Mouse (Mus musculus) lung, embryonic 15.5 days (tissue): ENCODE data around the gene Zdhhc9. TPM values are rescaled to one million over a fixed set of nuclear protein-coding genes. Genes with fewer than 3 reads are reported as not detected.
A peak's percentile ranks its signal among the peaks of the same experiment; 100 is the strongest.

Experiments used
- ATAC-seq: fragments of 200-750 bp; cut with Nextera tagmentation; 2 replicates; pipeline ENCODE4 v1.8.0; 2017; ENCODE audit warnings: moderate number of reproducible peaks, borderline replicate concordance; ENCODE audit not compliant: low FRiP score, low TSS enrichment; ENCODE audit errors: extremely low read depth
- H3K27ac ChIP-seq: fragments of 300-500 bp; sonication (generic); 2 replicates; pipeline ENCODE4 v1.5.1; 2015; ENCODE audit warnings: moderate library complexity, mild to moderate bottlenecking, inconsistent platforms
- H3K27me3 ChIP-seq: fragments of 300-500 bp; sonication (generic); 2 replicates; pipeline ENCODE4 v1.6.1; 2015; ENCODE audit warnings: inconsistent platforms
- H3K36me3 ChIP-seq: fragments of 300-500 bp; sonication (generic); 2 replicates; pipeline ENCODE4 v1.6.1; 2015; ENCODE audit warnings: inconsistent platforms
- H3K4me1 ChIP-seq: fragments of 300-500 bp; sonication (generic); 2 replicates; pipeline ENCODE4 v1.6.1; 2015; ENCODE audit warnings: inconsistent platforms
- H3K4me2 ChIP-seq: fragments of 300-500 bp; sonication (generic); 2 replicates; pipeline ENCODE4 v1.6.1; 2015; ENCODE audit warnings: inconsistent platforms, mild to moderate bottlenecking, moderate library complexity
- H3K4me3 ChIP-seq: fragments of 300-500 bp; sonication (generic); 2 replicates; pipeline ENCODE4 v1.5.1; 2015; ENCODE audit warnings: mild to moderate bottlenecking, inconsistent platforms
- H3K9ac ChIP-seq: fragments of 300-500 bp; sonication (generic); 2 replicates; pipeline ENCODE4 v1.6.1; 2015; ENCODE audit warnings: inconsistent platforms
- H3K9me3 ChIP-seq: fragments of 300-500 bp; sonication (generic); 2 replicates; pipeline ENCODE4 v1.6.1; 2016; ENCODE audit warnings: inconsistent platforms
- WGBS: fragments of 180-500 bp; shearing (Covaris S2); methylation state at CpG from one replicate; pipeline ENCODE4 v1.1.7; 2015; 5-methylcytosine and 5-hydroxymethylcytosine counted together
- polyA plus RNA-seq: library from polyadenylated mRNA; unstranded; fragments of >200 nt; fragmentation: Nextera tagmentation; extraction: Ambion mirVana; gene quantifications from 2 replicates; pipeline ENCODE4 v1.2.1, GENCODE M21; 2015

Gene Zdhhc9
- polyA plus RNA-seq, 1 experiment from 2014 or later: 4.5 TPM

- no peak overlapping the region for H3K4me2 ChIP-seq
These were observed 5.7 kb downstream of the Zdhhc9 start for GRCm38 (mm10) chrX:48202995-48203394.

DNA sequence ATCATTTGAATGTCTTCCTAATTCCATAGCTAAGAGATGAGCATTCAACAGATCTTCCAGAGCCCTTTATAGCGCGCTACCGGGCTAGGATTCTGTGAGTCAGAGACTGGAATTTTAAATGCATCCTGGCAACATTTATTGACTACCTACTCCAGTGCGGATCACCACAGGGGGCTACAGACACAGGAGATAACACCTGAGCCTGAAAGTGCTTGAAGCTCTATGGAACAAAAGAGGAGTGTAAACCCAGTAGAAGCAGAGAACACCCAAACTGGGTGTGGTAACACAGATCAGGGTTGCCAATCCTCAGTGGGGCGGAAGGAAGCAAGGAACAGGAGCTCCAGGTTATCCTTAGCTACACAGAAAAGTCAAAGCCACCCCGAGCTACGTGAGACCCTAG lies 6.2 kb downstream of the Zdhhc9 start:
- no peak overlapping the region for H3K4me2 ChIP-seq
- H3K27ac ChIP-seq: no peak overlapping the region
- no peak for ATAC-seq
- WGBS: 89% methylated on average over 7 of the region's 7 CpGs
- no peaks in the 10 kb centered on the region for H3K27me3 ChIP-seq
- H3K4me1 ChIP-seq: no peaks in the 10 kb centered on the region
- H3K36me3 ChIP-seq: no peaks in the 10 kb centered on the region
- H3K9ac ChIP-seq: no peak overlapping the region
- no peaks in the 10 kb centered on the region for H3K9me3 ChIP-seq
- H3K4me3 ChIP-seq: no peak overlapping the region

More at GRCm38 (mm10) chrX:48202995-48203394, 5.7 kb downstream of the Zdhhc9 start:
- Histone ChIP-seq H3K4me3 (no peak overlapping the region), H3K27me3 (no peaks in the 10 kb centered on the region), H3K36me3 (no peaks in the 10 kb centered on the region), H3K9ac (no peak overlapping the region), H3K27ac (no peak overlapping the region), H3K4me1 (no peaks in the 10 kb centered on the region), H3K9me3 (no peaks in the 10 kb centered on the region)
- 76% methylated on average over 4 of the region's 4 CpGs for WGBS
- ATAC-seq: no peak

GRCm38 (mm10) chrX:48201973-48202372 lies 6.7 kb downstream of the Zdhhc9 start:
- no peaks in the 10 kb centered on the region for H3K4me1 ChIP-seq
- no peak for ATAC-seq
- H3K4me3 ChIP-seq: no peak overlapping the region
- no peak overlapping the region for H3K4me2 ChIP-seq
- no peak overlapping the region for H3K27ac ChIP-seq
- H3K27me3 ChIP-seq: no peaks in the 10 kb centered on the region
- H3K9ac ChIP-seq: no peak overlapping the region
- no peaks in the 10 kb centered on the region for H3K36me3 ChIP-seq
- WGBS: 84% methylated on average over 7 of the region's 7 CpGs
- no peaks in the 10 kb centered on the region for H3K9me3 ChIP-seq

GRCm38 (mm10) chrX:48200699-48201098 lies 8.0 kb downstream of the Zdhhc9 start:
- no peaks in the 10 kb centered on the region for H3K4me1 ChIP-seq
- no peaks in the 10 kb centered on the region for H3K9me3 ChIP-seq
- 96% methylated on average over 3 of the region's 3 CpGs for WGBS
- no peak overlapping the region for H3K9ac ChIP-seq
- H3K36me3 ChIP-seq: no peaks in the 10 kb centered on the region
- no peak overlapping the region for H3K4me3 ChIP-seq
- H3K27me3 ChIP-seq: no peaks in the 10 kb centered on the region
- no peak overlapping the region for H3K27ac ChIP-seq
- no peak overlapping the region for H3K4me2 ChIP-seq
- no peak for ATAC-seq

DNA sequence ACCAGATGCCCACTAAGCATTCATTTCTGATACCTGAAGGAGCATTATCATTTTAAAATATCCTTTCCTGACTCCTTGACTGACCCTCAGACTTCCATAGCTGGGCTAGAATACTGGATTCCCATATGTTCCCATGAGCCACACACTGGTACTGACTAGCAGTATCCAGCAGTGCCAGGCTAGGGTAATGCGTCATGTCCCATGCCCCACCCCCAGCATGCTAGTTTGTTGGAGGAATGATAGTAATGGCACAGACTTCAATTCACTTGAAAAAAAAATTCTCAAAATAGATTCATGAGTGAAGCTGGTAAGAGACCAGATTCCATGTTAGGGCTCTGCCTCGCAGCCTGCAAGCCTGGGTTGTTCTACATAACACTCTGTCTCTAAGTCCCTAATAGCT lies 9.7 kb downstream of the Zdhhc9 start:
- H3K4me3 ChIP-seq: no peak overlapping the region
- no peak for ATAC-seq
- H3K36me3 ChIP-seq: no peaks in the 10 kb centered on the region
- no peak overlapping the region for H3K4me2 ChIP-seq
- H3K9me3 ChIP-seq: no peaks in the 10 kb centered on the region
- H3K9ac ChIP-seq: no peak overlapping the region
- no peaks in the 10 kb centered on the region for H3K4me1 ChIP-seq
- H3K27me3 ChIP-seq: no peaks in the 10 kb centered on the region
- no peak overlapping the region for H3K27ac ChIP-seq
- WGBS: 87% methylated on average over 2 of the region's 2 CpGs

GRCm38 (mm10) chrX:48197856-48198255 lies 10.8 kb downstream of the Zdhhc9 start:
- no peaks in the 10 kb centered on the region for H3K9me3 ChIP-seq
- H3K36me3 ChIP-seq: no peaks in the 10 kb centered on the region
- no peak overlapping the region for H3K27ac ChIP-seq
- H3K4me1 ChIP-seq: no peaks in the 10 kb centered on the region
- no peak overlapping the region for H3K4me2 ChIP-seq
- WGBS: 77% methylated on average over 3 of the region's 3 CpGs
- no peak for ATAC-seq
- no peak overlapping the region for H3K9ac ChIP-seq
- no peak overlapping the region for H3K4me3 ChIP-seq
- no peaks in the 10 kb centered on the region for H3K27me3 ChIP-seq

GRCm38 (mm10) chrX:48193235-48194152 lies 15.2 kb downstream of the Zdhhc9 start:
- 51% methylated on average over 14 of the region's 14 CpGs for WGBS
- H3K36me3 ChIP-seq: no peaks in the 10 kb centered on the region
- ATAC-seq: peak; percentile 81; the same call in 1 of the 2 replicates

DNA sequence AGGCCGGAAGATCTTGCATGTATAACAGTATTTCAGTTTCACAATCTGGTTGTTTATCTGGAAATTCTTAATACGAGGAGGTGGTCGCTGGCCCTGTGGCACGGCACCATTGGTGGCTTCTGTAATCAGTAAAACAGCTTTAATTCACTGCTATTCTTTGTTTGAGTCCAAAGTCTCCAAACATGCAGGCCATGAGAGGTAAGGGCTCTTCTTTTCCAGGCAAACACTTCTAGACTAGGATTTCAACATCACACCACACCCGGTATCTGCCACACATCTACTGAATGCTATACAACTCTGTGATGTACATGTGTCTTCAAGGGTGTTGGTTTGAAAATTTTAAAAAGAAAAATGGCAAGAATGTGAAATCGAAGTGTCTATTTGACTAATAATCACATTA lies 17.4 kb downstream of the Zdhhc9 start:
- ATAC-seq: no peak
- Histone ChIP-seq H3K4me1 (no peaks in the 10 kb centered on the region), H3K9me3 (no peaks in the 10 kb centered on the region), H3K36me3 (no peaks in the 10 kb centered on the region), H3K4me3 (no peak overlapping the region), H3K27me3 (no peaks in the 10 kb centered on the region), H3K4me2 (no peak overlapping the region), H3K27ac (no peak overlapping the region), H3K9ac (no peak overlapping the region)
- WGBS: 77% methylated on average over 6 of the region's 6 CpGs

More at GRCm38 (mm10) chrX:48193235-48194152, 15.2 kb downstream of the Zdhhc9 start:
- no peak overlapping the region for H3K9ac ChIP-seq
- H3K4me3 ChIP-seq: no peak overlapping the region
- no peak overlapping the region for H3K4me2 ChIP-seq
- no peaks in the 10 kb centered on the region for H3K4me1 ChIP-seq
- H3K27me3 ChIP-seq: no peaks in the 10 kb centered on the region
- no peak overlapping the region for H3K27ac ChIP-seq
- no peaks in the 10 kb centered on the region for H3K9me3 ChIP-seq

- H3K27ac ChIP-seq: no peak overlapping the region
- H3K27me3 ChIP-seq: no peaks in the 10 kb centered on the region
- H3K4me3 ChIP-seq: no peak overlapping the region
- ATAC-seq: no peak
- 78% methylated on average over 3 of the region's 3 CpGs for WGBS
- H3K9ac ChIP-seq: no peak overlapping the region
- H3K9me3 ChIP-seq: no peaks in the 10 kb centered on the region
- no peaks in the 10 kb centered on the region for H3K4me1 ChIP-seq
- no peaks in the 10 kb centered on the region for H3K36me3 ChIP-seq
- no peak overlapping the region for H3K4me2 ChIP-seq
These were observed 24.0 kb downstream of the Zdhhc9 start for GRCm38 (mm10) chrX:48184703-48185102.

- Histone ChIP-seq H3K27ac (no peak overlapping the region), H3K9ac (no peak overlapping the region), H3K4me1 (no peaks in the 10 kb centered on the region), H3K27me3 (no peaks in the 10 kb centered on the region), H3K4me2 (no peak overlapping the region), H3K4me3 (no peak overlapping the region), H3K9me3 (no peaks in the 10 kb centered on the region), H3K36me3 (no peaks in the 10 kb centered on the region)
- 82% methylated on average over 6 of the region's 6 CpGs for WGBS
- ATAC-seq: no peak
These were observed 26.8 kb downstream of the Zdhhc9 start for GRCm38 (mm10) chrX:48181844-48182243.

- H3K4me3 ChIP-seq: no peak overlapping the region
- no peaks in the 10 kb centered on the region for H3K36me3 ChIP-seq
- H3K9ac ChIP-seq: no peak overlapping the region
- no peaks in the 10 kb centered on the region for H3K27me3 ChIP-seq
- no peaks in the 10 kb centered on the region for H3K4me1 ChIP-seq
- 64% methylated on average over 1 of the region's 1 CpGs for WGBS
- H3K4me2 ChIP-seq: no peak overlapping the region
- no peaks in the 10 kb centered on the region for H3K9me3 ChIP-seq
- H3K27ac ChIP-seq: no peak overlapping the region
- no peak for ATAC-seq
These were observed 38.3 kb downstream of the Zdhhc9 start for GRCm38 (mm10) chrX:48170368-48170767.

DNA sequence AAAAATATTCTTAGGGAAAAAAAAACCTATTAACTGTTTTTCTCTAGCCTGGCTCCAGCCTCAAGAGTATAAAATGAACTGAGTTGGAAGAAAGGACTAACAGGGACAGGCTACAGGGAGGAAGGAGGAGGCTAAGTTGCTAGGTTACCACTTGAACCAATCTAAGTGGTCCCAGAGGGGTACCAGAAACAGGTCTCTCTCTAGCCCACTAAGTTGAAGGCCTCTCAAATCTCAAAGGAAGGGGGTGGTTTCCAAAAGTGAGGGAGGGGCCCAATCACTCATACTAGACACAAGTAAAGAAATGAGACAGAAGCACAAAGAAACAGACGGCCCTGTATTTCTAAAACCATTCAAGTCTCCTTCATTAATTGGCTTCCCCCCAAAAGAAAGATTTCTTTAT lies 38.8 kb downstream of the Zdhhc9 start:
- Histone ChIP-seq H3K36me3 (no peaks in the 10 kb centered on the region), H3K4me1 (no peaks in the 10 kb centered on the region), H3K9ac (no peak overlapping the region), H3K4me3 (no peak overlapping the region), H3K9me3 (no peaks in the 10 kb centered on the region), H3K27ac (no peak overlapping the region), H3K27me3 (no peaks in the 10 kb centered on the region), H3K4me2 (no peak overlapping the region)
- 59% methylated on average over 1 of the region's 1 CpGs for WGBS
- no peak for ATAC-seq
